Mouse (Mus musculus) lung, adult 2 months (tissue): ENCODE data around the gene Atp6v0d1.

ENCODE experiments used
- CTCF ChIP-seq: fragments of 200-500 bp; IDR thresholded peaks from 2 replicates; pipeline ENCODE4 v1.5.1; 2011; ENCODE audit warnings: mild to moderate bottlenecking, low read length, control low read depth; ENCODE audit not compliant: insufficient read depth
- POLR2A ChIP-seq: fragments of 200-500 bp; IDR thresholded peaks from 2 replicates; pipeline ENCODE4 v1.6.1; 2011; ENCODE audit warnings: low read depth, mild to moderate bottlenecking, control low read depth, low read length, borderline replicate concordance; ENCODE audit errors: extremely low read depth

DNA sequence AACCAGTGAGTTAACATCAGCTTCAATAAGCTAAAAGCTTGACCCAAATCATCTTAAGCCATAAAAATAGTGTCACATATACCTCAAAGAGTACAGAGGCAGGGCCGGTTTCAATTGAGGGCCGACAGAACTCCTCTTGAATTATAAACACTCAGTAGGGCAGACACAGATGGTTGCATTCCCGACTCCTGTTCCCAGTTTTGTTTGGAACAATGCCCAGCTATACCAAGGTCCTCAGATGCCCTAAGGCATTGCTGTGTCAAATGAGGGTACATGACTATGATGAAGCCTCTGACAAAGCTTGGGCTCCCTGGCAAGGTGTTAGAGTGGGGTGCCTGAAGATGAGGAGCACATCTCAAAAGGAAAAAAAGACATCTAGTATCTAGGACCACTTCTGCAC lies 9.7 kb upstream of the Atp6v0d1 start:
- no peak for TF ChIP-seq CTCF
- no peak for TF ChIP-seq POLR2A
